8 mouse cellular contexts compared by ENCODE assay signal in the genomic region with DNA sequence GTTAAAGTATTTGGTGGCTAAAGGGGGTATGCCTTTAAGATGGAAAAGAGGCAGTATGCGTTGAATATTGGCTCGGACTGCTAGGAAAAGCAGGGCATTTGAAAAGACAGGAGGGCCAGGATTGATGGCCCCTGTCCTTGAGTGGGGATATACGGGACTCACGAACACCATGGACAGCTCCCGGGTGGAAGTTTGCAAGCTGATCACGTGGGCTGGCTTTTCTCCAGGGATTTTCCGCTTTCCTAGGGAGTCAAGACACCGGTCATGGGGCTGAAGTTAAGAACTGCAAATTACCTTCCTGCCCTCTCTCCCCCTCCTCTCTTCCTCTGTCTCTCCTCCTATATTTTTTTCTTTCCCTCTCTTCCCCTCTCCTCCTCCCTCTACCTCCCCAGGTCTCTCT. TPM values are rescaled to one million over a fixed set of nuclear protein-coding genes. Genes with fewer than 3 reads are reported as not detected.
DNase-seq lines count a peak whose midpoint lies in the region; ATAC-seq lines count a peak whose summit lies in the region.
"Had no signal": no experiment of that assay in that cellular context is flagged by ENCODE, and none has a peak within 500 bp of the region (broad histone marks: within the 10 kb centered on the region; RNA-seq: fewer than 3 reads in every experiment).

No protein-coding gene starts in this region.

- intact Hi-C loops in gastrocnemius, postnatal 14 days (cut with DNase I; ENCODE audit: low total_unique reads): no loop called here

- H3K36me3 ChIP-seq in neural tube, embryonic 15.5 days: no peaks in the 10 kb centered on the region

- no peak overlapping the region for H3K27ac ChIP-seq in neural tube, embryonic 15.5 days (replicated peaks)
- H3K27ac ChIP-seq: liver, embryonic 14.5 days had no signal

- no peak overlapping the region for H3K4me3 ChIP-seq in neural tube, embryonic 15.5 days (replicated peaks)

- no peaks in the 10 kb centered on the region for H3K27me3 ChIP-seq in neural tube, embryonic 15.5 days (replicated peaks)

- ATAC-seq in neural tube, embryonic 15.5 days (ENCODE audit: low FRiP score): no peak

- peak; percentile 20 for DNase-seq in neural tube, embryonic 10.5 days (ENCODE audit: extremely low spot score, low spot score)
- peak; percentile 82 for DNase-seq in adrenal gland, postnatal 25 days
- peak; percentile 74 for DNase-seq in gastrocnemius, postnatal 14 days
- peak; percentile 61 to 72 for DNase-seq in lung, adult 18-20 months
- DNase-seq in natural killer cell, adult 2 months (ENCODE audit: low spot score in 2 of 2): no peak
- no peak for DNase-seq in c-Kit-positive CD71-positive TER-119-positive erythroid progenitor cells, embryonic 14.5 days (ENCODE audit: low spot score)

- no peak overlapping the region for H3K9ac ChIP-seq in neural tube, embryonic 15.5 days (replicated peaks)
- H3K9ac ChIP-seq: liver, embryonic 14.5 days had no signal

- WGBS in neural tube, embryonic 15.5 days: 5% methylated on average over 8 of the region's 8 CpGs

- H3K4me2 ChIP-seq in neural tube, embryonic 15.5 days: no peak overlapping the region

- no peaks in the 10 kb centered on the region for H3K9me3 ChIP-seq in neural tube, embryonic 15.5 days (replicated peaks)

- 0 out of 2 replicates have a peak, but pooled peaks cover 3% of the 10 kb centered on the region for H3K4me1 ChIP-seq in neural tube, embryonic 15.5 days

RNA-seq across cellular contexts. Expression of gene Galnt9, which starts 14.2 kb away (rescaled TPM):
- 19.4 and 23.3 TPM in 2 replicates for polyA plus RNA-seq in neural tube, embryonic 15.5 days (2015; fragmentation: Nextera tagmentation; extraction: Ambion mirVana)
- 0.09 and 0.33 TPM in 2 replicates for total RNA-seq in adrenal gland, postnatal 25 days (2021)
- not detected for total RNA-seq in gastrocnemius, postnatal 14 days (2021)

Comparison
In these comparisons a context has a peak if more than half of its experiments do, and no peak if none do; other contexts are left out.
1. DNase-seq: peak in neural tube, embryonic 10.5 days (single experiment), adrenal gland, postnatal 25 days (single experiment), gastrocnemius, postnatal 14 days (single experiment) and lung, adult 18-20 months (2 of 2); none in natural killer cell, adult 2 months (0 of 2) and c-Kit-positive CD71-positive TER-119-positive erythroid progenitor cells, embryonic 14.5 days (single experiment).